Mouse (Mus musculus): ENCODE measurements around the gene Bcl7c. TPM values are rescaled to one million over a fixed set of nuclear protein-coding genes. Genes with fewer than 3 reads are reported as not detected.
A peak's percentile ranks its signal among the peaks of the same experiment; 100 is the strongest.

Gene Bcl7c
- total and polyA plus RNA-seq, 2 experiments: 7.6 to 20.0 TPM

GRCm38 (mm10) chr7:127614091-127614490, 94.6 kb downstream of the Bcl7c start:
- 0 out of 2 replicates have a peak, but pooled peaks cover 3% of the 10 kb centered on the region for H3K79me2 ChIP-seq (ENCODE audit: control insufficient read depth, insufficient read depth, low read length)
- H3K27me3 ChIP-seq (ENCODE audit: control insufficient read depth, insufficient read depth, low read length): no peaks in the 10 kb centered on the region
- H3K9ac ChIP-seq (ENCODE audit: low read depth, low read length): peak overlapping the region; percentile 70
- TF ChIP-seq CTCF (IDR thresholded peaks at IDR 0.05; ENCODE audit: low read depth, low read length): no peak
- TF ChIP-seq POLR2A (IDR thresholded peaks at IDR 0.05; ENCODE audit: extremely low read depth, insufficient read depth, low read length): no peak
- DNase-seq (ENCODE audit: extremely low read depth, low read depth, low spot score): peak; percentile 53
- WGBS: 14% methylated on average over 8 of the region's 8 CpGs
- peaks cover 3% of the 10 kb centered on the region; the same call in 1 of the 2 replicates for H3K4me1 ChIP-seq (ENCODE audit: control insufficient read depth, insufficient read depth, low read length)
- H3K4me3 ChIP-seq (ENCODE audit: insufficient read depth, low read depth, low read length): peak overlapping the region; percentile 98
- H3K36me3 ChIP-seq (ENCODE audit: control insufficient read depth, insufficient read depth, low read length): no peaks in the 10 kb centered on the region; the same call in 1 of the 2 replicates
- H3K27ac ChIP-seq (replicated peaks; ENCODE audit: insufficient read depth, low read depth, low read length): peak overlapping the region; percentile 69

GRCm38 (mm10) chr7:127613501-127613900, 95.2 kb downstream of the Bcl7c start:
- no peak for DNase-seq (ENCODE audit: extremely low read depth, low read depth, low spot score)
- Histone ChIP-seq H3K27me3 (ENCODE audit: control insufficient read depth, insufficient read depth, low read length) (no peaks in the 10 kb centered on the region), H3K27ac (replicated peaks; ENCODE audit: insufficient read depth, low read depth, low read length) (no peak overlapping the region), H3K79me2 (ENCODE audit: control insufficient read depth, insufficient read depth, low read length) (0 out of 2 replicates have a peak, but pooled peaks cover 3% of the 10 kb centered on the region), H3K36me3 (ENCODE audit: control insufficient read depth, insufficient read depth, low read length) (no peaks in the 10 kb centered on the region; the same call in 1 of the 2 replicates), H3K4me3 (ENCODE audit: insufficient read depth, low read depth, low read length) (no peak overlapping the region), H3K4me1 (ENCODE audit: control insufficient read depth, insufficient read depth, low read length) (peaks cover 3% of the 10 kb centered on the region; the same call in 1 of the 2 replicates), H3K9ac (ENCODE audit: low read depth, low read length) (no peak overlapping the region)
- 85% methylated on average over 8 of the region's 8 CpGs for WGBS
- TF ChIP-seq POLR2A (IDR thresholded peaks at IDR 0.05; ENCODE audit: extremely low read depth, insufficient read depth, low read length) (no peak), CTCF (IDR thresholded peaks at IDR 0.05; ENCODE audit: low read depth, low read length) (no peak)

- no peaks in the 10 kb centered on the region; the same call in 1 of the 2 replicates for H3K36me3 ChIP-seq (ENCODE audit: control insufficient read depth, insufficient read depth, low read length)
- peaks cover 3% of the 10 kb centered on the region; the same call in 1 of the 2 replicates for H3K4me1 ChIP-seq (ENCODE audit: control insufficient read depth, insufficient read depth, low read length)
- no peak for DNase-seq (ENCODE audit: extremely low read depth, low read depth, low spot score)
- no peak overlapping the region for H3K4me3 ChIP-seq (ENCODE audit: insufficient read depth, low read depth, low read length)
- H3K9ac ChIP-seq (ENCODE audit: low read depth, low read length): no peak overlapping the region
- H3K27ac ChIP-seq (replicated peaks; ENCODE audit: insufficient read depth, low read depth, low read length): no peak overlapping the region
- TF ChIP-seq POLR2A (IDR thresholded peaks at IDR 0.05; ENCODE audit: extremely low read depth, insufficient read depth, low read length): no peak
- no peak for TF ChIP-seq CTCF (IDR thresholded peaks at IDR 0.05; ENCODE audit: low read depth, low read length)
- WGBS: 98% methylated on average over 26 of the region's 26 CpGs
- H3K27me3 ChIP-seq (ENCODE audit: control insufficient read depth, insufficient read depth, low read length): no peaks in the 10 kb centered on the region
- 0 out of 2 replicates have a peak, but pooled peaks cover 3% of the 10 kb centered on the region for H3K79me2 ChIP-seq (ENCODE audit: control insufficient read depth, insufficient read depth, low read length)
Measured at GRCm38 (mm10) chr7:127611561-127611960, 97.2 kb downstream of the Bcl7c start.

Other genes starting within 250 kb of the Bcl7c start
- 8.3 and 9.5 TPM in 2 replicates for gene Prr14, start 249.3 kb downstream of the Bcl7c start, total RNA-seq (2014; rRNA removed)
- gene Prr14, start 249.3 kb downstream of the Bcl7c start, polyA plus RNA-seq (2012; rRNA removed): 41.5 and 44.6 TPM in 2 replicates
- gene Fbrs, start 229.7 kb downstream of the Bcl7c start, total RNA-seq (2014; rRNA removed): 3.6 and 6.4 TPM in 2 replicates
- gene Fbrs, start 229.7 kb downstream of the Bcl7c start, polyA plus RNA-seq (2012; rRNA removed): 9.5 and 11.8 TPM in 2 replicates
- 10.9 and 13.8 TPM in 2 replicates for gene Srcap, start 196.9 kb downstream of the Bcl7c start, total RNA-seq (2014; rRNA removed)
- gene Srcap, start 196.9 kb downstream of the Bcl7c start, polyA plus RNA-seq (2012; rRNA removed): 8.9 and 9.6 TPM in 2 replicates
- gene Gm42715, start 189.3 kb downstream of the Bcl7c start, total RNA-seq (2014; rRNA removed): 4.6 and 7.7 TPM in 2 replicates
- gene Gm42715, start 189.3 kb downstream of the Bcl7c start, polyA plus RNA-seq (2012; rRNA removed): 5.9 and 7.5 TPM in 2 replicates
- 2.7 and 2.8 TPM in 2 replicates for gene Tmem265, start 147.5 kb downstream of the Bcl7c start, total RNA-seq (2014; rRNA removed)
- gene Tmem265, start 147.5 kb downstream of the Bcl7c start, polyA plus RNA-seq (2012; rRNA removed): 0.20 TPM in 1 of 2 replicates, not detected in the other
- 20.1 and 22.2 TPM in 2 replicates for gene Phkg2, start 135.6 kb downstream of the Bcl7c start, total RNA-seq (2014; rRNA removed)
- gene Phkg2, start 135.6 kb downstream of the Bcl7c start, polyA plus RNA-seq (2012; rRNA removed): 33.4 and 40.5 TPM in 2 replicates
- 1.5 and 1.9 TPM in 2 replicates for gene Ccdc189, start 120.3 kb downstream of the Bcl7c start, total RNA-seq (2014; rRNA removed)
- 1.3 and 1.7 TPM in 2 replicates for gene Ccdc189, start 120.3 kb downstream of the Bcl7c start, polyA plus RNA-seq (2012; rRNA removed)
- 14.5 and 18.3 TPM in 2 replicates for gene Rnf40, start 120.2 kb downstream of the Bcl7c start, total RNA-seq (2014; rRNA removed)
- gene Rnf40, start 120.2 kb downstream of the Bcl7c start, polyA plus RNA-seq (2012; rRNA removed): 12.4 and 13.6 TPM in 2 replicates
- 5.0 and 7.0 TPM in 2 replicates for gene Zfp629, start 93.1 kb downstream of the Bcl7c start, total RNA-seq (2014; rRNA removed)
- gene Zfp629, start 93.1 kb downstream of the Bcl7c start, polyA plus RNA-seq (2012; rRNA removed): 4.8 and 5.8 TPM in 2 replicates
- gene Ctf1, start 3.8 kb upstream of the Bcl7c start, total RNA-seq (2014; rRNA removed): 2.7 and 4.4 TPM in 2 replicates
- 10.5 and 15.9 TPM in 2 replicates for gene Ctf1, start 3.8 kb upstream of the Bcl7c start, polyA plus RNA-seq (2012; rRNA removed)
- not detected in 2 replicates for gene Ctf2, start 23.2 kb upstream of the Bcl7c start, total RNA-seq (2014; rRNA removed)
- gene Ctf2, start 23.2 kb upstream of the Bcl7c start, polyA plus RNA-seq (2012; rRNA removed): not detected in 2 replicates
- 1.9 and 2.4 TPM in 2 replicates for gene Fbxl19, start 35.6 kb upstream of the Bcl7c start, total RNA-seq (2014; rRNA removed)
- gene Fbxl19, start 35.6 kb upstream of the Bcl7c start, polyA plus RNA-seq (2012; rRNA removed): 3.9 and 4.7 TPM in 2 replicates
- 10.2 and 14.7 TPM in 2 replicates for gene Orai3, start 60.9 kb upstream of the Bcl7c start, total RNA-seq (2014; rRNA removed)
- gene Orai3, start 60.9 kb upstream of the Bcl7c start, polyA plus RNA-seq (2012; rRNA removed): 21.1 and 26.6 TPM in 2 replicates
- 2.6 and 5.4 TPM in 2 replicates for gene Setd1a, start 67.7 kb upstream of the Bcl7c start, total RNA-seq (2014; rRNA removed)
- 5.5 and 7.8 TPM in 2 replicates for gene Setd1a, start 67.7 kb upstream of the Bcl7c start, polyA plus RNA-seq (2012; rRNA removed)
- gene Gm49388, start 76.7 kb upstream of the Bcl7c start, total RNA-seq (2014; rRNA removed): not detected in 2 replicates
- not detected in 2 replicates for gene Gm49388, start 76.7 kb upstream of the Bcl7c start, polyA plus RNA-seq (2012; rRNA removed)
- 458 and 477 TPM in 2 replicates for gene Hsd3b7, start 91.7 kb upstream of the Bcl7c start, total RNA-seq (2014; rRNA removed)
- gene Hsd3b7, start 91.7 kb upstream of the Bcl7c start, polyA plus RNA-seq (2012; rRNA removed): 1,150 and 1,162 TPM in 2 replicates
- gene Stx4a, start 115.4 kb upstream of the Bcl7c start, total RNA-seq (2014; rRNA removed): 16.7 and 18.5 TPM in 2 replicates
- 34.7 and 38.3 TPM in 2 replicates for gene Stx4a, start 115.4 kb upstream of the Bcl7c start, polyA plus RNA-seq (2012; rRNA removed)
- gene Stx1b, start 115.6 kb upstream of the Bcl7c start, total RNA-seq (2014; rRNA removed): 0.55 and 0.87 TPM in 2 replicates
- gene Stx1b, start 115.6 kb upstream of the Bcl7c start, polyA plus RNA-seq (2012; rRNA removed): 7.9 TPM in 2 replicates
- gene Zfp646, start 167.3 kb upstream of the Bcl7c start, total RNA-seq (2014; rRNA removed): 8.8 and 11.5 TPM in 2 replicates
- 6.0 and 7.4 TPM in 2 replicates for gene Zfp646, start 167.3 kb upstream of the Bcl7c start, polyA plus RNA-seq (2012; rRNA removed)
- 0.65 and 0.94 TPM in 2 replicates for gene Zfp668, start 167.9 kb upstream of the Bcl7c start, total RNA-seq (2014; rRNA removed)
- 2.1 and 2.2 TPM in 2 replicates for gene Zfp668, start 167.9 kb upstream of the Bcl7c start, polyA plus RNA-seq (2012; rRNA removed)
- 2.3 and 2.5 TPM in 2 replicates for gene Prss53, start 182.0 kb upstream of the Bcl7c start, total RNA-seq (2014; rRNA removed)
- gene Prss53, start 182.0 kb upstream of the Bcl7c start, polyA plus RNA-seq (2012; rRNA removed): 9.2 and 12.0 TPM in 2 replicates
- gene Gm21974, start 186.5 kb upstream of the Bcl7c start, total RNA-seq (2014; rRNA removed): not detected in 2 replicates
- gene Gm21974, start 186.5 kb upstream of the Bcl7c start, polyA plus RNA-seq (2012; rRNA removed): not detected in 2 replicates
- 261 and 316 TPM in 2 replicates for gene Vkorc1, start 186.7 kb upstream of the Bcl7c start, total RNA-seq (2014; rRNA removed)
- gene Vkorc1, start 186.7 kb upstream of the Bcl7c start, polyA plus RNA-seq (2012; rRNA removed): 833 and 889 TPM in 2 replicates
- gene Bckdk, start 195.1 kb upstream of the Bcl7c start, total RNA-seq (2014; rRNA removed): 8.2 and 12.0 TPM in 2 replicates
- gene Bckdk, start 195.1 kb upstream of the Bcl7c start, polyA plus RNA-seq (2012; rRNA removed): 17.5 and 19.8 TPM in 2 replicates
- gene Kat8, start 203.6 kb upstream of the Bcl7c start, total RNA-seq (2014; rRNA removed): 15.8 and 18.3 TPM in 2 replicates
- 11.5 and 12.6 TPM in 2 replicates for gene Kat8, start 203.6 kb upstream of the Bcl7c start, polyA plus RNA-seq (2012; rRNA removed)
- 2.9 and 5.9 TPM in 2 replicates for gene Prss8, start 221.2 kb upstream of the Bcl7c start, total RNA-seq (2014; rRNA removed)
- 3.8 and 8.6 TPM in 2 replicates for gene Prss8, start 221.2 kb upstream of the Bcl7c start, polyA plus RNA-seq (2012; rRNA removed)
- gene Prss36, start 237.8 kb upstream of the Bcl7c start, total RNA-seq (2014; rRNA removed): 8.1 and 8.7 TPM in 2 replicates
- gene Prss36, start 237.8 kb upstream of the Bcl7c start, polyA plus RNA-seq (2012; rRNA removed): 17.2 and 18.2 TPM in 2 replicates